Mouse (Mus musculus) embryonic facial prominence, embryonic 11.5 days (tissue): ENCODE data around the gene Slc4a3. TPM values are rescaled to one million over a fixed set of nuclear protein-coding genes. Genes with fewer than 3 reads are reported as not detected.

Experiments
- ATAC-seq: fragments of 200-750 bp; cut with Nextera tagmentation; replicated peaks from 2 replicates; pipeline ENCODE4 v1.8.0; 2017; ENCODE audit warnings: low read depth; ENCODE audit not compliant: insufficient number of reproducible peaks, low FRiP score, low TSS enrichment
- DNase-seq: peaks from one replicate; pipeline ENCODE4 v3.0.0-alpha.2; 2015; ENCODE audit warnings: low spot score
- H3K27ac ChIP-seq: fragments of 300-500 bp; sonication (generic); replicated peaks from 2 replicates; pipeline ENCODE4 v1.5.1; 2014; ENCODE audit warnings: mild to moderate bottlenecking, low read depth, low read length, control low read depth
- H3K27me3 ChIP-seq: fragments of 300-500 bp; sonication (generic); 2 replicates; pipeline ENCODE4 v1.6.1; 2014; ENCODE audit warnings: mild to moderate bottlenecking, low read length, moderate library complexity, mixed read lengths; ENCODE audit not compliant: control insufficient read depth, insufficient read depth
- H3K36me3 ChIP-seq: fragments of 300-500 bp; sonication (generic); replicated peaks from 2 replicates; pipeline ENCODE4 v1.6.1; 2014; ENCODE audit warnings: low read depth, mild to moderate bottlenecking, low read length, moderate library complexity, mixed read lengths; ENCODE audit not compliant: control insufficient read depth, insufficient read depth
- H3K4me1 ChIP-seq: fragments of 300-500 bp; sonication (generic); 2 replicates; pipeline ENCODE4 v1.6.1; 2014; ENCODE audit warnings: low read length, mixed read lengths; ENCODE audit not compliant: control insufficient read depth, insufficient read depth
- H3K4me2 ChIP-seq: fragments of 300-500 bp; sonication (generic); 2 replicates; pipeline ENCODE4 v1.6.1; 2014; ENCODE audit warnings: low read depth, mild to moderate bottlenecking, control low read depth, low read length, moderate library complexity
- H3K4me3 ChIP-seq: fragments of 300-500 bp; sonication (generic); 2 replicates; pipeline ENCODE4 v1.5.1; 2014; ENCODE audit warnings: low read depth, low read length, control low read depth
- H3K9ac ChIP-seq: fragments of 300-500 bp; sonication (generic); replicated peaks from 2 replicates; pipeline ENCODE4 v1.6.1; 2014; ENCODE audit warnings: mild to moderate bottlenecking, control low read depth, low read length
- H3K9me3 ChIP-seq: fragments of 300-500 bp; sonication (generic); replicated peaks from 2 replicates; pipeline ENCODE4 v1.6.1; 2016; ENCODE audit warnings: mild to moderate bottlenecking, low read length, inconsistent platforms, mixed read lengths; ENCODE audit not compliant: control insufficient read depth
- WGBS: fragments of 180-500 bp; shearing (Covaris S2); extraction: QIAGEN DNeasy Blood & Tissue Kit; methylation state at CpG from one replicate; pipeline ENCODE4 v1.1.7; 2014; 5-methylcytosine and 5-hydroxymethylcytosine counted together
- polyA plus RNA-seq: library from polyadenylated mRNA; unstranded; fragments of >200 nt; fragmentation: Nextera tagmentation; extraction: Ambion mirVana; gene quantifications from 2 replicates; pipeline ENCODE4 v1.2.1, GENCODE M21; 2014

Slc4a3 gene
- polyA plus RNA-seq, 1 experiment from 2014 or later = 7.5 TPM

DNA sequence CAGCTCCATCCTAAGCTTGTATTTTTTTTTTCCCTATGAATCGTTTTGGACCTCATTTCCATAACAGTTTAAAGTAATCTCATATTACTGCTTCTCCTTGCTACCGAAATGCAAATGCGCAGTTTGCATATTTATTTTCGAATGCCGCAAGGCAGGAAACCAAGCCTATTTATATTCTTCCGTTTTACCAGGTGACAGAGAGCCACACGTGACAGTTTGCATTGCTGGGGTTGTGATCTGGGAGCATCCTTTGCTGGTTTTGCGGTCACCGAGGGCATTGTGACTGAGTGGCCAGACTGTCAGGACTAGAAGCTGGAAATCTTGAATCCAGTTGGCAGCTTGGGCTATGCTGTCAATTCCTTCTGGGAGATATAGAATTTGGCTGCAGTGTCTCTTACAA lies 19.6 kb downstream of the Slc4a3 start:
- Histone ChIP-seq H3K27me3 (no peaks in the 10 kb centered on the region), H3K27ac (no peak overlapping the region), H3K4me2 (no peak overlapping the region), H3K9ac (no peak overlapping the region), H3K36me3 (no peaks in the 10 kb centered on the region), H3K4me3 (no peak overlapping the region), H3K9me3 (peaks cover 2% of the 10 kb centered on the region; the same call in 1 of the 2 replicates), H3K4me1 (no peaks in the 10 kb centered on the region)
- DNase-seq (no peak), ATAC-seq (no peak)
- WGBS = 74% methylated on average over 9 of the region's 9 CpGs

- no peak for DNase-seq
- no peak overlapping the region for H3K27ac ChIP-seq
- no peaks in the 10 kb centered on the region for H3K36me3 ChIP-seq
- no peaks in the 10 kb centered on the region for H3K27me3 ChIP-seq
- 65% methylated on average over 6 of the region's 6 CpGs for WGBS
- H3K4me2 ChIP-seq = no peak overlapping the region
- H3K4me1 ChIP-seq = no peaks in the 10 kb centered on the region
- H3K4me3 ChIP-seq = no peak overlapping the region
- H3K9ac ChIP-seq = no peak overlapping the region
- ATAC-seq = no peak
- H3K9me3 ChIP-seq = no peaks in the 10 kb centered on the region
These were observed 24.3 kb downstream of the Slc4a3 start for GRCm38 (mm10) chr1:75570403-75570802.

DNA sequence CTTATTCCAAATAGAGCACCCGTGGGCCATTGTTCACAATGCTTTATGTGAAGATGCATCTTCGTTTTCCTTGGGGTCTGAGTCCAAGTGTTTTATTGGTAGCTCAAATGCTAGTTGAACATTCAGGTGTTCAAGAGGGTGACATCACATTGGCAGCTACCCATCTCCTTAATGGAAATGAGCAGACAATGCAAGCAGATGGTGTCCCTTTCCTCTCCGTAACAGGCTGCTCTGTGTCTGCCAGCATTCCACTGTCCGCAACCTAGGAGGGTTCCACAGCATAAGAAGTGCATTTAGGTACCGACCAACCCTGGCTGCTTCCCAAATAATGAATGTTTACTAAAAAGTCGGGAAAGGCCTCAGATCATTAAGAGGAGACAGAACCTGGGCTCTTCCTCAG lies 26.7 kb downstream of the Slc4a3 start:
- Histone ChIP-seq H3K9ac (no peak overlapping the region), H3K4me3 (no peak overlapping the region), H3K9me3 (no peaks in the 10 kb centered on the region), H3K4me1 (no peaks in the 10 kb centered on the region), H3K4me2 (no peak overlapping the region), H3K36me3 (no peaks in the 10 kb centered on the region), H3K27me3 (no peaks in the 10 kb centered on the region; the same call in 1 of the 2 replicates), H3K27ac (no peak overlapping the region)
- DNase-seq (no peak), ATAC-seq (no peak)
- 86% methylated on average over 6 of the region's 6 CpGs for WGBS

DNA sequence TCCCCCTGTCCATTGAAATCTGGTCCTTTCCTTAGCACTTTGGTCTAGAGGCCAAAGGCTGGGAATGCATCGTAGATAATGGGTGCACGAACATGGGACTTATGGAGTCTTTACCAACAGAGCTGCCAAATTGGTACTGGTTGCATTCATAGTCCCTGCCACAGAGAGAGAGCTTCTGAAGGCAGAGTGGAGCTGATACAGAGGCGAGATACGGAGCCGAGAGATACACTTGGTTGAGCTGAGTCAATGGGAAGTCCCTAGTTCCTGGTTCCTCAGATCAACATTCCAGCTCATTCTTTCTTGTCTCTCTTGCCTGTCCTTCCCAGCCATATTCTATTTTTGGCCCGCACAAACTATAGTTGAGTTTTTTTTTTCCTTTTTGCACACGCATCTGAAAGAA lies 27.6 kb downstream of the Slc4a3 start:
- ATAC-seq (no peak), DNase-seq (no peak)
- Histone ChIP-seq H3K36me3 (no peaks in the 10 kb centered on the region), H3K4me3 (no peak overlapping the region), H3K4me2 (no peak overlapping the region), H3K4me1 (no peaks in the 10 kb centered on the region), H3K9ac (no peak overlapping the region), H3K27me3 (no peaks in the 10 kb centered on the region; the same call in 1 of the 2 replicates), H3K27ac (no peak overlapping the region), H3K9me3 (no peaks in the 10 kb centered on the region)
- 94% methylated on average over 7 of the region's 7 CpGs for WGBS

GRCm38 (mm10) chr1:75574476-75575310 lies 28.6 kb downstream of the Slc4a3 start:
- Histone ChIP-seq H3K9ac (no peak overlapping the region), H3K9me3 (no peaks in the 10 kb centered on the region), H3K27ac (no peak overlapping the region), H3K4me2 (no peak overlapping the region), H3K4me3 (no peak overlapping the region), H3K36me3 (no peaks in the 10 kb centered on the region), H3K27me3 (no peaks in the 10 kb centered on the region; the same call in 1 of the 2 replicates), H3K4me1 (no peaks in the 10 kb centered on the region)
- no peak for ATAC-seq
- WGBS = 80% methylated on average over 17 of the region's 17 CpGs
- no peak for DNase-seq

GRCm38 (mm10) chr1:75581936-75582624 lies 36.0 kb downstream of the Slc4a3 start:
- Histone ChIP-seq H3K9ac (no peak overlapping the region), H3K27ac (no peak overlapping the region), H3K27me3 (no peaks in the 10 kb centered on the region), H3K4me3 (no peak overlapping the region), H3K36me3 (no peaks in the 10 kb centered on the region), H3K4me2 (no peak overlapping the region), H3K9me3 (no peaks in the 10 kb centered on the region), H3K4me1 (no peaks in the 10 kb centered on the region)
- 30% methylated on average over 7 of the region's 7 CpGs for WGBS
- ATAC-seq = no peak
- peak; percentile 44 for DNase-seq

GRCm38 (mm10) chr1:75582625-75582956 lies 36.5 kb downstream of the Slc4a3 start:
- Histone ChIP-seq H3K4me3 (no peak overlapping the region), H3K9ac (no peak overlapping the region), H3K9me3 (no peaks in the 10 kb centered on the region), H3K4me2 (no peak overlapping the region), H3K27ac (no peak overlapping the region), H3K4me1 (no peaks in the 10 kb centered on the region), H3K36me3 (no peaks in the 10 kb centered on the region), H3K27me3 (no peaks in the 10 kb centered on the region)
- DNase-seq = no peak
- ATAC-seq = no peak
- WGBS = 67% methylated on average over 5 of the region's 5 CpGs

DNA sequence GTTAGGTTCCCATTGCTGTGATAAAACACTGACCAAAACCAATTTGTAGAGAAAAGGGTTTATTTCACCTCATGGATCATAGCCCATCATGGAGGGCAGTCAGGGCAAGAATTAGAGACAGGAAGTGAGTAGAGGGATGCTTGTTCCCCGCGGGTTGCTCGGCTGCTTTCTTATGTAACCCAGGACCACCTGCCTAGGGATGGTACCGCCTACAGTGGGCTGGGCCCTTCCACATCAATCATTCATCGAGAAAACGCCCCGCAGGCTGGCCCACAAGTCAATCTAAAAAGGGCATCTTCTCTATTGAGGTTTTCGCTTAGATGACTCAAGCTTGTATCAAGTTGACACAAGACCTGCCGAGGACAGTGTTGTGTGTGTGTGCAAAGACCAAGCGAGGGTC lies 37.0 kb downstream of the Slc4a3 start:
- ATAC-seq = no peak
- H3K36me3 ChIP-seq = no peaks in the 10 kb centered on the region
- no peaks in the 10 kb centered on the region for H3K9me3 ChIP-seq
- no peak overlapping the region for H3K4me3 ChIP-seq
- no peak for DNase-seq
- no peak overlapping the region for H3K27ac ChIP-seq
- H3K9ac ChIP-seq = no peak overlapping the region
- no peaks in the 10 kb centered on the region for H3K27me3 ChIP-seq
- H3K4me1 ChIP-seq = no peaks in the 10 kb centered on the region
- 74% methylated on average over 10 of the region's 10 CpGs for WGBS
- no peak overlapping the region for H3K4me2 ChIP-seq
